Mouse (Mus musculus): ENCODE data around the gene Ilvbl.
"Not testable (repeated sequence)": the region's sequence is repeated elsewhere in the genome, so short reads cannot be mapped to it uniquely, and the experiment has no call there.

DNA sequence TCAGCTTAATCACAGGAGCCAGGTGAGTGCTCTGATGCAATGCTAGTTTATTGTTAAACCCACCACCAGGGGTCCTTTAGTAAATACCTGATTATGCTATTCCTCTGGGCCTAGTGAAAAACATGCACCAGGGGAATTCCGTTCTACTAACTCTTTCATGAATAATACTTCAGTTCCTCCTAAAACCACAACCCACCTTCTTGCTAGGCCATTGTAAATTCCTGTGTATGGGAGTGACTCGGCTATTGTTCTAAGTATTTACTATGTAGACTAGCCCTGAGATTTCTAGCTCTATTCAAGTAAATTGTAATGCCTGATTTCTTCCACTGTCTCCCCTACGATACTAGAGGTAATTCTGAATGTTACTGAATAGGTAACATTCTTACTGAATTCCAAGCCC lies 49.1 kb upstream of the Ilvbl start:
- TF ChIP-seq CTCF (conservative IDR thresholded peaks at IDR 0.05; ENCODE audit: low read length); POU5F1 (IDR thresholded peaks at IDR 0.05; ENCODE audit: borderline replicate concordance, low read length): not testable (repeated sequence)

All from E14TG2a.4 (cell line).